Mouse (Mus musculus) 416B (cell line): ENCODE measurements around the gene Ltbr.

Experiments used
- DNase-seq: peaks from one replicate; pipeline ENCODE4 v3.0.0; 2011; ENCODE audit warnings: low read depth

Gene Ltbr

GRCm38 (mm10) chr6:125271455-125272227 is 42.0 kb downstream of the Ltbr start:
- DNase-seq = peak; percentile 96

- no peak for DNase-seq
Measured at GRCm38 (mm10) chr6:125268799-125269198, 44.9 kb downstream of the Ltbr start.

DNA sequence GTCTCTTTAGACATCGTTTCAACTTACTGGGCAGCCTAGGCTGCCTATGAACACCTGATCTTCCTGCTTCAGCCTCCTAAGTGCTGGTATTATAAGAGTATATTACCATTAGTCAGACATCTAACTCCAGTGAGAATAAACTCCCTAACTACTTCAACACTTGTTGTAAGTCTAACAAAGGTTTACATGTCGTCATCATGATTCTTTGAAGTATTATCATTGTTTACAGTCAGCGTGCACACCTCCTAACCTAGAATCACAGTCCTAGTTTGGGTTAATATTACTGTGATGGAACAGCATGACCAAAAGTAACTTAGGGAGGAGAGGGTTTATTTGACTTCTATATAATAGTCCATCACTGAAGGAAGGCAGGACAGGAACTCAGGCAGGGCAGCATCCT is 46.2 kb downstream of the Ltbr start:
- no peak for DNase-seq

GRCm38 (mm10) chr6:125266600-125266999 is 47.1 kb downstream of the Ltbr start:
- peak; percentile 19 for DNase-seq

GRCm38 (mm10) chr6:125266091-125266490 is 47.6 kb downstream of the Ltbr start:
- no peak for DNase-seq

DNA sequence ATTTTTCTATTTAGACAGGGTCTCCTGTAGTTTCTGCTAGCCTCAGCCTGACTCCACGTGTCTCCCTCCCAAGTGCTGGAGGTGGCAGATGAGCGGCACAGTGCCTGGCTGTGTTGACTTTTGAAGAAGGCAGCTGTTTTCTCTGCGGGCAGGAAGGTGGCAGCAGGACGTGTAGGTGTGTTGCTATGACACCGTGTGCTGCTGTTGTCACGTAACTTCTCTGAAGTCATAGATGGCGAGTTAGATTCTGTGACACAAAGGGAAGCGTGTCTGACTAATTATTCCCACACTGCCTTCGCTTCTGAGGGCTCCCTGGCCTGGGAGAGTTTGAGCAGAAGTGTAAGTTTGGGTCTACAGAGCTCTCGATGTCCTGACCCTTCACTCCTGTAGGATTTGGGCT is 48.4 kb downstream of the Ltbr start:
- peak; percentile 23 for DNase-seq

GRCm38 (mm10) chr6:125264219-125264618 is 49.5 kb downstream of the Ltbr start:
- no peak for DNase-seq

- no peak for DNase-seq
Measured at GRCm38 (mm10) chr6:125260006-125260555, 53.6 kb downstream of the Ltbr start.
